In genomic region chr3:70106141-70106540, GRCm38 (mm10) we compare ENCODE assay signal across 15 mouse cellular contexts.
"Had no signal": no experiment of that assay in that cellular context is flagged by ENCODE, and none has a peak within 500 bp of the region (broad histone marks: within the 10 kb centered on the region; RNA-seq: fewer than 3 reads in every experiment).

No protein-coding gene starts in this region.

- H3K27me3 ChIP-seq: midbrain, embryonic 13.5 days had no signal

- ATAC-seq: liver, postnatal 0 days; lung, postnatal 0 days; midbrain, embryonic 13.5 days; midbrain, embryonic 16.5 days had no signal

- H3K9ac ChIP-seq: limb, embryonic 12.5 days; limb, embryonic 15.5 days; liver, embryonic 14.5 days; liver, postnatal 0 days; lung, embryonic 14.5 days; midbrain, embryonic 13.5 days had no signal

- H3K4me2 ChIP-seq: limb, embryonic 12.5 days; limb, embryonic 15.5 days; liver, embryonic 11.5 days; lung, embryonic 14.5 days; midbrain, embryonic 13.5 days had no signal

- H3K4me1 ChIP-seq: midbrain, embryonic 13.5 days had no signal

- H3K27ac ChIP-seq: kidney, postnatal 0 days; limb, embryonic 12.5 days; limb, embryonic 15.5 days; liver, embryonic 14.5 days; macrophage; midbrain, embryonic 13.5 days had no signal

- H3K4me3 ChIP-seq: limb, embryonic 12.5 days; limb, embryonic 15.5 days; midbrain, embryonic 13.5 days had no signal

- DNase-seq: kidney, adult 18-20 months; kidney, postnatal 36 days; liver, postnatal 0 days; lung, embryonic 14.5 days; thymus, adult 18-20 months; thymus, postnatal 36 days had no signal

- H3K9me3 ChIP-seq: limb, embryonic 12.5 days; limb, embryonic 15.5 days; midbrain, embryonic 13.5 days had no signal

- H3K36me3 ChIP-seq: limb, embryonic 12.5 days; limb, embryonic 15.5 days; midbrain, embryonic 13.5 days had no signal
